Mouse (Mus musculus) frontal cortex, postnatal 25 days (tissue): ENCODE results near the gene Zfp142.

Experiments
- DNase-seq, 2 experiments: peaks; one replicate each; pipeline ENCODE4 v3.0.0; 2022; ENCODE audit warnings: low spot score in 2 of 2

Gene Zfp142

DNA sequence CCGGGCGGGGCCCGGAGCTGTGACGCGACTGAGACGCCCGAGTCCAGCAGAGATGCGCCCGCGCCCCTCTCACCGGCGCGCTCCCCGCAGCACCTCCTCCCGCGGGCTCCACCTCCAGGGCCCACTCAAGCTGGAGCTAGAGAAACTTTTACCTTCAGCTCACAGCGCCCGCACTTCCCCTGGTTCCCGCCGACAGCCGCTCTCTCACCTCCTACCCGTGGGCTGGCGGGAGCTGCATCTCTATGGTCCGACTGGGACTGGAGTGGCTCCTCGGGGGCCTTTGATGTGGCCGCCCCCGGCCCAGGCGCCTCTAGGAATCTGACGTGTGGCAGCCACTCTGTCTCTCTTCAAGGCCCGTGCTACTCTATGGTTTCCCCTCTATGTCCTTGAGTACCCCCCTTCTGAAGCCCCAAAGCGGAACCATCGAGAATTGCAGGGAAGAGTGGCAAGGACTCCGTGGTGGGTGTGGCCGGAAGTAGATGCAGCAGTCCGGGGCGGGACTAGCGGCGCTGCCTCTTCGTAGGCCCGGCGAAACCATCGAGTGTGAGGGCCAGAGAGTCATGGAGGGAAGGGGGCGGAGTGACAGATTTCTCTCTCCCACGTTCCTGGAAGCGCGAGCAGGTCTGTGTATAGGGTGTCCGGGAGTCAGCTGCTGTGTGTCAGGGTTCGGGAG lies at the start of gene Zfp142, which contains the start of gene Bcs1l:
Gene Zfp142 (minus strand): TSS at position 474 of the 673 bp plus-strand sequence.
Gene Bcs1l (plus strand): TSS at position 517 of the 673 bp plus-strand sequence.
- DNase-seq = peak; percentile 85 to 97

DNA sequence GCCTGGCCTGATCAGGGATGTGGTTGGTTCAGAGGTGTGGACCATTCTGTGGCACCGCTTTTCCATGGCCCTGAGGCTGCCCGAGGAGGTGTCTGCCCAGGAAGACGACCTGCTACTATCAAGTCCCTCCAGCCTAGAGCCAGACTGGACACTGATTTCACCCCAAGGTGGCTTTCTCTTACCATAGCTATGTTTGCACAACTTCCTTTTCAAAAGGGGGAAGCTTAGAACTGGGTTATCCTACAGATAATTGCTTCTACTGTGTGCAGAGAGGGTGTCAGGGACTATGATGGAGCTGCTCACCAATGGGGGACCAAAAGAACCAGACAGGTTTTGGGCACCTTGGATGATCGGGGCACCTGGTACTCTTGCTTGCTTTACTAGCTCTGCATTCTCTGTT lies 44.7 kb upstream of the Zfp142 start:
- no peak for DNase-seq

DNA sequence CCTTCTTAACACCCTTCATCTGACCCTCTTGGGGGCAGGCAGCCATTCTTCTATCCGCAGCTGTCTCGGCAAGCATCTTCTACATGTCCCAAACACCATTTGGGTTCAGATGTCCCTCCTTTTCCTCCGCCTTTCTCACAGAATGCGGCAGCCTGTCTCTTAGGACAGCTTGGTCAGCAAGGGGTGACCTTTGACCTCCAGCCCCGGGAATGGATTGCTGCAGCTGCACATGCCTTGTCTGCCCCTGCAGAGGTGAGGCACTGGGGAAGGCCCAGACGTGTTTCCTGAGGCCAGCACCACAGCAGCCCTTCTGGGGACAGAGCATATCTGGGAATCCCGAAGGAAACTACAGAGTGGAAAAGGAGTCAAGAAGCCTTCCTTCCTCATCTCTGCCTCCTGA lies 40.0 kb upstream of the Zfp142 start:
- no peak for DNase-seq

DNA sequence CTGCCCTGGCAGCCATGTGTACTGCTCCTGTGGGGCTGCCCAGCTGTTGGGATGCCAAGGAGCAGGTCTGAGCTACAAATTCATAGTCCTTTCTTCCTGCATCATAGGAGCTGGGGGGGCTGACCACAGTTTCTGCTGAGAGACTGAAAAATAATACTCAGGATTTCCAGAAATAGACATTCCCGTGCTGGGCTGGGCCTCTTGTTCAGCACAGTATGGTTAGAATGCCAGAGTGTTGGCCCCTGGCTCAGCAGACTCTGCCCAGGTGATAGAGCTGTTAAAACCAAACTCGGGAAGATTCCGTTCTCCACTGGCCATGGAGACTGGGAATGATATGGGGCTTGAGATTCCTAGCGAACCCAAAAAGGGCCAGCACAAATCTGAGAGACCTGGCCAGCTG lies 38.0 kb upstream of the Zfp142 start:
- no peak for DNase-seq

DNA sequence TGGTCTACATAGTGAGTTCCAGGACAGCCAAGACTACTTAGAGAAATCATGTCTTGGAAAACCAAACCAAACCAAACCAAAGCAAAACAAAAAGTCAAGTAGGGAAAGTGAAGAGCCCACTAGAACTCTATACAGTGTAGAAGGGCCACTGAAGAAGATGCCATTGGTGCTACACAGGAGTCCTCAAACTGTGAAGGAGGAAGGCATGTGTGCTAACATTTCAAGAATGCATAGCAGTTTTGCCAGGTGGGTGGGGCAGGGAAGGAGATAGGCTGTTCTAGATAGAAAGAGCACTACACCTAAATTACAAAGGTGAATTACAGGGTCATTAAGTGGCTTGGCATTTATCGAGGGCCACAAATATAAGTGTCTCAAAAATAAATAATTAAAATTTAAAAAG lies 36.1 kb upstream of the Zfp142 start:
- no peak for DNase-seq

DNA sequence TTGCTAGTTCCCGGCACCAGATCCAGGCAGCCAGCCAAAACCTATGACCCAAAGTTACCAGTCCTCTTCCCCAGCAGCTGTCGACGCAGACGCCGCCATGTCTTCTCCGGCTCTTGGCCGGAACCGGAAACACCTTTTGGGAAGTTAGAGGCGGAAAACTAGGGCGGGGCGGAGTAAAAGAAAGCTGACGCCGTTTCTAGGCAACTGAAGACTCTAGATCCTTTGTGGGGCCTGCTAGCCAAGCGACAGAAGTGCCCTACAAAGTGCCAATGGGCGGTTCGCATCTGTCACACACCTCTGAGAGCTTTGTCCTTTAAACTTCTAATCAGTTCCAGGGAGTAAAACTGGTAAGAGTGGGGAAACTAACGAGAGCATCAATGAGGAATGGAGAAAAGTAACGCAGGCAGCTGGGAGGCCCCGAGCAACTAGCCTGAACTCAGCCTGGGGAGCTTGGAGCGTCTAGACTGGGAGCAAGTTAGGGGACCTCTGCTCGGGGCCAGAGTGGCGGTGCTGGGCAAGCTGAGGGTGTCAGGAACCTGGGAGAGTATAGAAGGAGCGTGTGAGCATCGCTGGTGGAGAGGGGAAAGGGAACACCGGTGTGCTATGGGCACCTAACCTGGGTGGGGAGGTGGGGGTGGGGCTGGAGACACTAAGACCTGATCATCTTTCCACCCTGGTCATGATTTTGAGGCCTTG lies 13.4 kb upstream of the Zfp142 start, which contains the start of the genes Rnf25 and Stk36:
Gene Rnf25 (minus strand): TSS at position 131 of the 696 bp plus-strand sequence.
Gene Stk36 (plus strand): TSS at position 179 of the 696 bp plus-strand sequence.
- DNase-seq = peak; percentile 67 to 73

DNA sequence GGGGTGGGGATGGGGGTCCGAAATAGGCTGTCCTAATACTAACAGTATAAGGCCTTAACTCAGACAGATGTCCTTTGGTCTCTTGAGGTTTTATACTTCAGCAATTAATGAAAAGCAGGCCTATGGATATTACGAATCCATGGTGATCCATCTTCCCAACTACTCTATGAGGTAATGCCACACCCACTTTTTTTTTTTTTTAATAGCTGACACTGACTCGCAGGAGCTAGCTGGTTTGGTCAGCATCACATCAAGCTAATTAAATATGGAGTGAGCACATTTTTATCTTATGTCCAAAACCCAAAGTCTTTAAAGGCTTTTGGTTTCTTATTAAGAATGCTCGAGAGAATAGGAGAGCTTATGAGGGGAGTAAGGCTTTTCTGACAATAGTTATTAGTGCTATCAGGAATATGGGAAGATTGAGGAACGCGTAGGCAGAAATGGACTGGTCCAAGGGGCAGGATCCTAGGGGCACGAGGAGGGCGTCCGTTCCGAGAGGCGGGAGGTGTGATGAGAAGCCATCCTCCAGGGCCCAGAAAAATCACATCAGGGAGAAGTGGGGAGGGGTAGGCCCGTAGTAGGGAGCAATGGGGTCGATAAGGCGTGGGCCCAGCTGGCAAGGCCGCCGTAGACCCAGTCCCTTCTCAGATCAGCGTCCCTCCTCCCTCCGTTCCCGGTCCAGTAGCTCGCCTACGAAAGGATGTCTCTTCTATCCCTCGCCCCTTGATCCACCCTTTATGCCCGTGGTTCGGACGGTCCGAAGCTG lies 12.6 kb upstream of the Zfp142 start:
- no peak for DNase-seq

DNA sequence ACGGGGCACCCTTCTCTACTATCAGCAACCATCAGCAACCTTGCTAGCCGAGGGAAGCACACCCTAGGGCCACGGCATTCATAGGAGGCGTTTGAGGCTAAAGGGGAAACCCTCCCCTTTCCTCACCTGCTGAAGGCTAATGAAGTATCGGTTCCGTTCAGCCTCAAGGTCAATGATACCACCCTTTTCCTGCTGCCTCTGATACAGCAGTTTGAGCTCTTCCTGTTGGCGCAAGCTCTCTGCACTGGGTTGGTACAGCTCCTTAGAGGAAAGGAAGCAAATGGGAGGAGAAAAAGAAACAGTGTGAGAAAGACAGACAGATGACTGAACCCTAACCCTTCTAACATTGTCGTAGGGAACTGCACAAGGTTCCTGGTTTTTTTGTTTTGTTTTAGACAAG lies 6.4 kb upstream of the Zfp142 start:
- no peak for DNase-seq

DNA sequence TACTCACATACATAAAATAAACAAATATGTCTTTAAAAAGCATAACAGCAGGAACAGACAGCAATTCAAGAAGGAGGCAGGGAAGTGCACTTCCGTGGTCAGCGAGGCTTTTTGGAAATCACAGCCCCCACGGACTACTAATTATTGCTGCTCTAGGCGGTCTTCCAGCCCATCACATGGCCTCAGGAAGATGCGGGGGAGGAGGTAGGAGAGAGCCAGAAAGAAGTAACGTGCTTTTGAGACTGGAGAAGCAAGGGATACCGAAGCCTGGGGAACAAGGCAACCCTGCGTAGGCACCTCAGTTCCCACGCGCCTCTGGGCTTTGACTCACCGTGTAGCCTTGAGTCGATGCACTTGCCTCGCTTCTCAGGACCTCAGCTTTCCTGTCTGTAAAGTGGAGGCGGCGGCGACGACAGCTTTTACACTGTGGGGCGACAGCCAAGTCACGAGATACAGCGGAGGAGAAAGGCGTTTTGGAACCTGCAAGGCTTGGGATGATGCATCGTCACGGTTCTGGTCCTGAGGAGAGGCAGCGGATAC lies 743 bp downstream of the Zfp142 start:
- peak in 1 of 2 experiments; percentile 67 for DNase-seq

DNA sequence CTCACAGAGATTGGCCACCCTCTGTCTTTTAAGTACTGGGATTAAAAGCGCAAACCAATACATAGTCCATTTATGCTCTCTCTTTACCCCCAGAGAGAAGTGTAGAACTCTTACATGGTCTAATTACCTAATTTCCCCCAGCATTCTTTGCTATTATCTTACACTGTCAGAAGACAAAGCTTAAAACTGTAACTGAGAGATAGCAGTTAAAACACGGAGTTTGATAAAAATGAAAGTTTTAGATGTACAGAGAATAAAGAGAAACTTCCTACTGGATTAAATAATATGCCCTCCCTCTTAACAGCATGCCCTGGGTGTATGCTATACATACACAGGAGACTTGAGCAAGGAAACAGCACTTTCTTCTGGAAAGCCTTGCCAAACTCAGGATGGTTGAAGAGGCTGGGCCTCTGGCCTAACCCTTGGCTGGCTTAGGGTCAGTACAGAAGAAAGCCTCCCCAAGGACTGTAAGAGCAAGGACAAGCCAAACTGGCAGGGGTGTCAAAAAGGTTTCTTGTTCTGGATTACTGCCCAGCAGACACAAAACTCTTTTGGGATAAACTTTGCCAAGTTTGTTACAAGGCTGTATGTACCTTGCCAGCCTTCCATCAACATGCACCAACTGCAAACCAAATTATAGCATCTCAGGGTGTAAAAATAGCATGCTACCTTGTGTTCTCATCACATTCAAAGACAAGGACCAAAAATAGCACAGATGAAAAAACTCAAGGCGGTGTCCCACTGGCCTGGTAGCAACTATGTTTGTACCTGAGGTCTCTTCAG lies 3.2 kb downstream of the Zfp142 start:
- no peak for DNase-seq

DNA sequence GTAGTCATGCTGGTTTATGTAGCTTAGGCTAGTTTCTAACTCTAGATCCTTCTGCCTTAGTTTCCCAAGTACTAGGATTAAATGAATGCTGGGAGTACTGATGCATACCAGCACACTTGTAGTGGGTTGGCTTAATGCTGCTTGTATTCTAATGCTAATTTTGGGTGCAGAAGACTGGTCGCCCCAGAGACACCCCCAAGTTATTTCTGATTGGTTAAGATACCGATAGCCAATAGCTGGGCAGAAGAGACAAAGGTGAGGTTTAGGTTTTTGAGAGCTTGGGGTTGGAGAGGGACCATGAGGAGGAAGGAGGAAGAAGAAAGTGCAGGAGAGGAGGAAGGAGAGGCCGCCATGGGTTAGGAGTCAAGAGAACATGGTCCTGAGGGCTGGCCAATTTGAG lies 5.4 kb downstream of the Zfp142 start:
- DNase-seq = no peak

DNA sequence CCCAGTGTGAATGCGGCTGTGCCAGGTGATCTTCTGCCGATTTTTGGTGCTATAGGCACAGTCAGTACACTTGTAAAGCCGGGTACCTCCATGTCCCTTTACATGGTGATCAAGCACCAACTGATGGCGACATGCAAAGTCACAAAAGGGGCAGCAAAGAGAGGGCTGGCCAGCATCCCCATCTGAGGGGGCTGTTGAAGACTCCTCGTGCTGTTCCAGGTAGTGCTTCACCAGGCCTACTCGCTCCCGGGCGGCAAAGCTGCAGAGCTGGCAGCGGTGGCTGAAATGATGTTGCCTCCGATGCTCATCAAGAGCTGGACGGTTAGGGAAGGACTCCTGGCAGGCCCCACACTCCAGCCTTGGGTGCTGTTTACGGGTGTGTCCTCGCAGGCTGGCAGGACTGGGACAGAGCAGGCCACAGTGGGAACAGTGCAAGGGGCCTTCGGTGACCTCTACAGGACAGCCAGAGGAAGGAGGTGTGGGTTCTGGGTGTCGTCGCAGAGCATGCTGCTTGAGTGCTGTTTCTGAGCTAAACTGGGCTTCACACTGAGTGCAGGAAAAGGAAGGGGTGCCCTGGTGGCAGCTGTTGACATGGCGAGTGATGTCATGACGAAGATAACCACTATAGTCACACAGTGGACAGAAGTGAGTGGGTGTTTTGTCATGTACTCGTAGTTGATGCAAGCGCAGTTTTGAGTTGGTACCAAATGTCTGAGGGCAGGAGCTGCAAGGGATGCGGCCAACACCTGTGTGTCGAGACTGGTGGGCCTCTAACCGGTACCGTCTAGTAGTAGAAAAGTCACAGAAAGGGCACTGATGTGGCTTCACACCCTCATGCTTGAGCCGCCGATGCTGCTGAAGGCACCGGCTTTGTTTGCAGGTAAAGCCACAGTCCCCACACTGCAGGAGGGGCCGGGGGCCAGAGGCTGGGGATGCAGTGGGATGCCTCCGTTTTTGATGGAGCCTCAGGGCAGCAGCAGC lies 18.0 kb downstream of the Zfp142 start:
- no peak for DNase-seq

DNA sequence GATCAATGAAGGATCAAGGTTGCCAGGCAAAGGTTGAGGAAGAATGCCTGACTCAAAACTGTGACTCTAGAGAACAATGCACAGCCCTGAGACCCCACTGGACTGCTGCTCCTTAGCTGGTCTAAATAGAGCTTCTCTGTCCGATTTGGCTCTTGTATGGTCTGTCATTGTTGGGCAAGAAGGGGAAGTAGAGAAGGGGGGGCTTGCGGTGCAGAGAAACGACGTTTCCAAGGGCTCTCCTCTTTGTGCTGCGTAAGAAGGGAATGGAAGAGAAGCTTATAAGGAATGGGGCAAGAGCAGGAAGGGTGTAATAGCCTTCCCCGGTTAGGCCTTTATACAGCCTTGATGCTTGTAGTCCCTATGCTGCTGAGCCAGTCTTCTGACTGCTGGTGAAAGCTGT lies 22.2 kb downstream of the Zfp142 start:
- DNase-seq = no peak

DNA sequence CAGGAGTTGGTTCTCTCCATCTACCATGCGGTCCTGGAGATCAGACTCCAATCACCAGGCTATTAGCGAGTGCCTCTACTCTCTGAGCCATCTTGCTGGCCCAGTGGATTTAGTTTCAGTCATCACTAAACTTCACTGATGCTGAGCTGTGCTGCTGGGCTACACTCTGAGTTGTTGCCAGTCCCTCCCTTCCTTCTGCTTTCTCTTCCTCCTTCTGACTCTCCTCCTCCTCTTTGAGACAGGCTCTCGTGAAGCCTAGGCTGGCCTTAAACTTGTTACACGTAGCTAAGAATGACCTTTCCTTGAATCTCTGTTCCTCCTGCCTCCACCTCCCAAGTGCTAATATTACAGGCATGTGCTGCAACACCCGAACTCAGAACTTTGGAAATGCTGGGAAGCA lies 29.0 kb downstream of the Zfp142 start:
- no peak for DNase-seq

DNA sequence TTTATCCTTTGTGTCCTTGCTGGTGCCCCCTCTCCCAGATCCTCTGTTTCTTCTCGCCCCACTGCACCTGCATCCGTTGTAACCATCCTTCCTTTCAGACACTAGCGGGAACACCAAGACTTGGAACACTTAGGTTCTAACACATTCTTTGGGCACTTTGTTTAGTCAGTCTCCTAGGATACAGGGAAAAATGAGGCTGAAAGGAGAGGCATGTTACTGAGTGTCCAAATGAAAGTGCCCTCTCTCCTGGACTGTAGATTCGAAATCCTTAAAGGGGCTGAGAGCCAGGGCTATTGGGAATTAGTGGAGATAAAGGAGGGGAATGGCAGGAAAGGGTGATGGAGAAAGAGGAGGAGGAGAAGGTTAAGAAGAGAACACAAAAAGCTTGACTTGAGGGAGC lies 43.9 kb downstream of the Zfp142 start, which contains the start of gene Usp37:
Gene Usp37 (minus strand): TSS at position 101 of the 400 bp plus-strand sequence.
- no peak for DNase-seq

DNA sequence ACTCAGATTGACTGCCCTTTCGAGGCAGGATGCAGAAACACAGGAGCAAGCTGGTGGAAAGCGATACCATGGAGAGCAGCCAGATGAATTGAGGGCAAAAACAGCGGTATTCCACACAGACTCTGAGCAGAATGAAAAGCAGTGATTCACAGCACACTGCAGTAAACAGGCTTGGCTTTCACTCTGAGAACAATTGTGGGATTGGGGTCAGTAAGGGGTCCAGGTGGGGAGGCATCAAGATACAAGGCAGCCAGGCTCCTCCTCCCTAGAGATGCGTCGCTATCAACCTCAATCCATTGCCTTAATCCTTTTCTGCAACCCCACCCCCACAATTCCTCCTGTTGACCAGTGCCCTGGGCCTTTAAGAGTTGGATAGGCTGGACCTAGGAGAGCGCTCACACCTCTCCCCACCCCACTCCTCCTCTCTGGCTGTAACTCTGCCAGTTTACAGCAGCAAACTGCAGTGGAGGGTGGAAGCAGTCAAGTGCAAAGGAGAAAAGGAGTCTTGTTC lies 45.5 kb downstream of the Zfp142 start, which contains the start of gene Plcd4:
Gene Plcd4 (plus strand): TSS at position 438 of the 511 bp plus-strand sequence.
- DNase-seq = no peak

DNA sequence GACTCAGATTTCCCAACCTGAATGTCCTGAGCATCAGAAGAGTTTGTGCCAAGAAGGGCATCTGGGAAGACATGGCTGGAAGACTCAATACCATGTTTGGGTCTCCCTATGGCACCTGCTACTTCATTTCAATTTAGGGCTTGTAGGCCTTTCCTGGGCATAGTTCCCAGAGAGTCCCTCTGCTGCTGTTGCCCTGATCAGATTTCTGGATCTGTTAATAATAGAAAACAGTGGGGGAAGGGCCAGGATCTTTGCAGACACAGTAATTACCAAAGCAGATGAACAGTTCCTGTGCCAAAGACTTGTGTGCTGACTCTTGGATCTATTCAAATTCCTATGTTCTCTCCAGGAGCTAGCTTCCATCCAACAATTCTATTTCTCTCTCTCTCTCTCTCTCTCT lies 49.4 kb downstream of the Zfp142 start:
- no peak for DNase-seq

DNA sequence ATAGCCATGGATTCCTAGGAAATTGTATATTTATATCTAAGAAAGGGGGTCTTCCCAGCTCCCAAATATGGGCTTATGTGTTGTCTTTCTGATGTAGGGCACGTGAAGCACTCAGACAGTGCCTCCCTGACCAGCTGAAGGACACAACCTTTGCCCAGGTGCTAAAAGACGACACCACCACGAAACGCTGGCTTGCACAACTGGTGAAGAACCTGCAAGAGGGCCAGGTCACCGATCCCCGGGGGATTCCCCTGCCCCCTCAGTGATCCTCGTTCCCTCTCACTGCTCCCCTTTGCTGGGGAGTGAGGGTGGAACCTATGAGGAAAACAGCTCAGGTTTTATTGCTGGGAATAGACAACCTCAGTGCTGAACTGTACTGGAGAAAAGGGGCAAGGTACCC lies 59.5 kb downstream of the Zfp142 start:
- no peak for DNase-seq

DNA sequence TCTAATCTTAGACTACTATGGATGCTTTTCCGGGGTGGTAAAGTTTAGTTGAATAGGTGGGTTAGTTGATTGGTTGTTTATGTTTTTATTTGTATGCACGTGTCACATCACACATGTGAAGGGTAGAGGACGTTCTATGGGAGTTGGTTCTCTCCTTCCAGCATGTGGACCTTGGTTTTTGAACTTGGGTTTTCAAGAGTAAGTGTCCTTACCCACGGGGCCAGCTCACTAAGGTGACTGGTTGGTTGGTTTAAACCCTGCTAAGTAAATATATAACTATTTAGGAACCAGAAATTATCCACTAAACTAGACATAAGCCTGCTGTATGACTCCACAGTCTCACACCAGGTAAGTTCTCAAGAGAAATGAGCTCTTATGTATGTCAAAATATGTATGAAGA lies 63.3 kb downstream of the Zfp142 start:
- DNase-seq = no peak

DNA sequence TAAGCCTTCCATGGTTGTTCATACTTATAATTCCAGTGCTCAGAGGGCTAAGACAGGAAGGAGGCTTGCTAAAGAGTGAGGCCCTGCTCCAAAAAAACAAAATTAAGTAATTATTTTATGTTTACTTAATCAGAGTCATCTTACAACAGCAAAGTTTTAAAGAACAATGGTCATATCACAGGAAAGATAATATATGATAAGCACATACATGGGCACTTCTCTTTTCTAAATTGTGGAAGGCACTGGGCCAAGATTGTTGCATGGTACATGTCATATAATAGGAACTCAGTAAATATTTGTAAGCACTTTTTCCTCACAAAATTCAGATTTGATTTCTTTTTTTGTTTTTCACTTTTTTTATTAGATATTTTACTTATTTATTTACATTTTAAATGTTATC lies 68.2 kb downstream of the Zfp142 start:
- DNase-seq = no peak
